Mouse (Mus musculus) adrenal gland, adult 8-10 months (tissue): ENCODE data around the gene Pon2. TPM values are rescaled to one million over a fixed set of nuclear protein-coding genes. Genes with fewer than 3 reads are reported as not detected.
A peak's percentile ranks its signal among the peaks of the same experiment; 100 is the strongest.
"Not testable (repeated sequence)": the region's sequence is repeated elsewhere in the genome, so short reads cannot be mapped to it uniquely, and the experiment has no call there.

Experiments
- DNase-seq: peaks from one replicate; pipeline ENCODE4 v3.0.0; 2022
- total RNA-seq, 4 experiments: library from RNA; stranded (reverse); gene quantifications; 2 replicates each; pipeline ENCODE4 v1.2.4; 2022

Gene Pon2
- total RNA-seq, 4 experiments from 2014 or later, result 37.0 to 50.9 (median 46.2) TPM

DNA sequence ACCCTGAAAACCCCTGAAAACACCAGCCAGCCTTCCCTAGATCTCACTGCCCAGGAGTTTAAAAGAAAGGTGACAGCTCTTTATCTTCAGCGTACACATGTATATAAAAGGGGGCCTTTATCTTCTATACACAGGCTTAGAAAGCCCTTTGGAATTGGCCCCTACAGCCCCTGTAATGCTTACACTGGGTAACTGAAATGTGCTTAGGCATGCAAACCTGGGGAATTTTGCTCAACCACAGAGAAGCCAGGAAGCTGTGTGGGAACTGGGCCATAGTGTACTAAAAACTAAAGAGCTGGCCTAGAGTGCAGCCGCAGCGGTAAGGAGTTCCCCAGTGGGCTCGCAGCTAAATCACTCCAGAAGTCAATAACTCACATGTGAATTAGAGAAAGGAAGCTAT is 6.8 kb downstream of the Pon2 start:
- DNase-seq, result no peak

DNA sequence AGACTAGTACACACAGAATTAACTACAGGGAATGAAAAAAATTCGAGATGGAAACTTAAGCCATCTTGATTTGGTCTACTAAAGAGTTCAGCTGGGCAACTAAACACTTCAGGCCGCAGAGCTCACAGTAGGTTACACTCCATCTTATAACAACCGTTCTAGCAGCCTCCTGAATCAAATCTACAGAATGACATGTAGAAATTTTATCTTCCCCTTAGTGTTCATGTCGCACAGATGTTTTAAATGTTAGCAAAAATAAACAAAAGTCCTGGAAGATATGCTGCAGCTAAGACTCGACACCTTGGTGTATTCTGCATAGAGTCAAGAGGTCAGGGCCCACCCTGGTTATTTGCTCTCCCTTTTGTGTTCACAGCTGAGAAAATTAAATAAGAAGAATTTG is 10.3 kb downstream of the Pon2 start:
- DNase-seq, result no peak

DNA sequence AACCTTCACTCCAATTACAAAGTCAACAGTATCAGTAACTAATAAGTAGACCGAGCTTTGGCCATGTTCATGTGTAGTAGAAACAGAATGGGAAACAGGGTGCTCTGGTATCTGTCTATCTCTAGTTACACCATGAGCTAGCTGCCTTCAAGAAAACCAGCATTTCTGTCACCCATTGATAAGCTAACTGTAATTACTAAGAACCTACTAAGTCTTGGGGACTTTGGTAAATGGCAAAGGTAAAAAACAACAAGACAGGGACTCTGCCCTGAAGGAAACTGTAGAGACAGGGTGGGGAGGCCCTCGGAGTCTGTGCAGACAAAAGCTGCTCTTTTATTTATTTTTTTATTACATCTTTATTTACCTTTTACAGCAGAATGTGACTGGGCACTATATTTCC is 10.9 kb downstream of the Pon2 start:
- DNase-seq, result no peak

DNA sequence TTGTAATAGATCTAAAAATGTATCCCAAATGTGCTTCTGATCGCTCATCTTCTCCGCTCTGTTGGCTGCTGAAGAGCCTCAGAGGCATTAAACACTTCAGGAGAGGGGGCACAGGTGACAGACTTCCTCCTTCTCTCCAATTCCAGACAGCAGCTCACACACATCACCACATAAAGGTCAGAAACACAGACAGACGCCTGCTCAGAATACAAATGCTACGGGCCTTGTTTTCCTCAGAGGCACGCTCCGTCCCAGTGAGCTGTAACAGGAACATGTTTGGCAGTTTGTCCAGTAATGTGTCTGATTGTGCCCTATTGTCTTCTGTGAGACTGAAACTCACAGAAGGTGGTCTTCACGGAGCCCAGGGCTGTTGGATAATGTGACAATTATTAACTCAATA is 15.8 kb downstream of the Pon2 start:
- no peak for DNase-seq

DNA sequence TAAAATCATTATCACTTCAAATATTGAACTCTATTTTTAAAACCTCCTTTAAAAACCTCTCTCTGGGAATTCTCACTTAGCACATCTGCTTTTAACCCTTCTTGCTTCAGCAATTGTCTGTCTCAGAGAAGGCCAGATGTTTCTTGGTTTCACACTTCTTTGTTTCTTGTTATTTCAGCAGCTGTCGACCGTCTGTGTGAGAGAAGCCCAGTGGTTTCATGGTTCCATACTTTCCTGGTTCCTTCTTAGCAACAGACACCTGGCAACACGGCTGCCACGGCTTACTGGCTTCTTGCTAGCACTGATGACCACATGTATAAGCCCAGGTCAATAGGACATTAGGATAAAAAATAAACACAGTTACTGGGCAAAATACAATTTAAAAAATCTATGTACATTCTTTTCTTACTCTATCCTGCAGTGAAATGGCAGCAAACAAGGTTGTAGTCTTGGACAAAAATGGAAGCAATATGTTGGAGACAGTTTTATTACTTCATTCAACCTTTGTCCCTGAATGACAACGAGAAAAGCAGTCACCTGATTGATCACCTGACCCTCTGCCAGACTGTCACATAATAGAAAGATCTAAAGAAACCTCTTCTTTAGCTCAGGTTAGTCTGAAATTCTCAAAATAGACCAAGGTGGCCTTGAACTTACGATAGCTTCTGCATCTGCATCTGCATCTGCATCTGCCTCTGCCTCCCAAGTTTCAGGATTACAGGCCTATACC is 17.5 kb downstream of the Pon2 start:
- no peak for DNase-seq

DNA sequence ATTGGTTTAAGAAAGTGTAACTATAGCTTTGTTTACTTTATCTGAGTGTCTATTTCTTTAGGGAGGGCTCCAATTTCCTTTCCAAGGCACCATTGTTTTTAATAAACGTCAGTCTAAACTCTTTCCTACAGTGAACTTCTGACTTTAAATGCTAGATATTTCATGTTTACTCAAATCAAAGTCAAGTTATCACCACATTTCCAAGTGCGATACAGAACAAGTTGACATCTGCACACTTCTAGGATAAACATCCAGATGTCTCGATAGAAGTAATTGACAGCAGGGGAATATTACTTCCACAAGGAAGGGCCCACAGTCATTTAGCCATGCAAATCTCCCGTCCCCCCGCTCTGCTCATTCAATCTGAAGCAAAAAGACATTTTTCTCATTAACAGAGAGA is 20.3 kb downstream of the Pon2 start:
- DNase-seq, result no peak

DNA sequence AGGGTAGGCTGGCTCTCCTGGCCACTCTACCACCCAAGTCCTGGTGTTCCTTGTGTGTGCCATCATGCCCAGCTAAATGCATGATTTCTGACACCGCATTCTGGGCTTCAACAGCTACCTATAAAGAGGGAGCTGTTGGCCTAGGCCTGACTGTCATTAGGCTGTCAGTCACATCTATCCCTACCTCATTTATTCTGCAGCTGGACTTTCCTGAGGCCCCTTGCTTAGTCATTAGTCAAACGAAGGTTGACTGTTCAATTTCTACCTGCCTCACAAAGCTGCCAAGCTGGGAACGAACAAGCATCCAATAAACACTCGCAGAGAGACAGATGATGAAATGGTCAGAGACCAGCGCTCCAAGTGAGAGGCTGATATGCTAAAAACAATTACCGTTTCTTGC is 28.6 kb downstream of the Pon2 start:
- no peak for DNase-seq

DNA sequence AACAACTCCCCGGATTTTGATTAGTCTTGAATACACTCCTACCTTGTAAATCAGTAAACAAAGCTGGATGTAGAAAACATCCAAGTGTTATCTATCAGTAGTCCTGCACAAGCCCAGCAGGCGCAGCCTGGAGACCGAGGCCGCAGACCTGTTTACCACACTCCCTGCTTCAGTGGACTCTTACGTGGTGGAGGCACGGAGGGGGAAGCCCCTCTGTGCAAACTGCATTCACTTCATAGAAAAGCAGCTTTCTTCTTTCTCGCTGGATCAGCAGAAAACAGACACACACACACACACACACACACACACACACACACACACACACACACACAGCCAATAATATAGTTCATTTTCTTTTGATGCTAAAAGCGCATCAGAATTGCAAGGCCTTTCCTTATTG is 33.5 kb downstream of the Pon2 start:
- no peak for DNase-seq

DNA sequence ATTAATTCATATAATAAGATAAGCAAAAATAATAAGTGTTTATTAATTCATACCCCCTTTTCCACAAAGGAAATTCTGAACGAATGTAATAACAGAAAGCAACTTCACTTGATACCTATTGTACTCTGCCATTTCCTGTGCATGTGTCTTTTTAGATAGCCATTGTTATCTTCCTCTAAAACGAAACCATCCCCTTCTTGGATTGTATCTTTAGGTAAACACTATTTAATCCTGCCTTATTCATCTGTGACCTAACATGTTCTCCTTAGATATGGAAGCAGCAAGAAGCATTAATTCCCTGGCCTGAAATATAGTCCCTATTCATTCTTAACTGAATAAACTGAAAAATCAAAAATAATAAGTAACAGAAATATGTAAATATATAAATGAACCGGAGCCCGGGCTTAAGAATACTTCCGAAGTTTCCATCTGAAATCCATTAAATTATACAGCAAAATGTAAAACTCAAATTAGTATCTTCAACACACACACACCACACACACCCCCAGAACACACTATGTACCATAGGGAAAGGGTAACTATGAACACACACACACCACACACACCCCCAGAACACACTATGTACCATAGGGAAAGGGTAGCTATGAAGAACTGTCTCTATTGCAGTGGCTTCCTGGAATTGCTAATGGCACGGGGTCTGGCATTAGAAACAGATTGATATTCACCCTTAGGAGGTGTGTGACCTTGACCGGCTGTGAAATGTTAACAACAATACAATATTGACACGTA is 34.8 kb downstream of the Pon2 start:
- no peak for DNase-seq

DNA sequence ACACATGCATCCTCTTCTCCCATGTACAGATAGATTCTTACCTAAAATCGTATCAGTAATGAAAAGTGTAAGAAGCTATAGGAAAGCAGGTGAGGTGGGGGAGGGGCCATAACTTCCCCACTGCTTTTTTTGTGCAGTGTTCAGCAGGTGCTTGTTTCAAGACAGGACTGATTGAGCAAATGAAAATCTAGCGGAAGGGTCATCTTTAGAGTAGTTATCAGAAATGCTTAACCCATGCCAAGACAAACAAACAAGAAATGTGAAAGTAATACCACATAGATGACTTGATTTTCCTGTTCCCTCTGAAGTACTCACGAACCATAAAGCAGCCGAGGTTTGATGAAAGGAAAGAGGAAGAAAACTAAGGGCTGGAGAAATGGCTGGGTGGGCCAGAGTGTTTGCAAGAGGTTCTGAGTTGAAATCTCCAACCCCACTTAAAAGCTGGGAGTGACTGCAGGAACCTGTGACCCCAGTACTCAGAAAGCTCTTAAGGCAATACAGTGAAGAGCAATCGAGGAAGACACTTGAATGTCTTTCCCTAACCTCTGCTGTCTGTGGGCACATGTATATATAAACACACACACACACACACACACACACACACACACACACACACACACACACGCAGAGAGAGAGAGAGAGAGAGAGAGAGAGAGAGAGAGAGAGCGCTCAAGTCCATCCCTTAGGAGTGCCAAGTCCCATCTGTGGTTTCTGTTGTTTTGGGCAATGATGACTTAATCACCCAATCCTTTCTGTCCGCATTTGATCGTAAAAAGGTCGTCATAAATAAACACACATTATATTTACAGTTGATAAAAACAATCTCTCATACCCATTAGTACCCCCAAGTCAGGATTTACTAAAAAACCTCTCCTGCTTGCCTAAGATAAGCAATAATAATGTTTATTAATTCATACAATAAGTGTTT is 35.7 kb downstream of the Pon2 start:
- no peak for DNase-seq

DNA sequence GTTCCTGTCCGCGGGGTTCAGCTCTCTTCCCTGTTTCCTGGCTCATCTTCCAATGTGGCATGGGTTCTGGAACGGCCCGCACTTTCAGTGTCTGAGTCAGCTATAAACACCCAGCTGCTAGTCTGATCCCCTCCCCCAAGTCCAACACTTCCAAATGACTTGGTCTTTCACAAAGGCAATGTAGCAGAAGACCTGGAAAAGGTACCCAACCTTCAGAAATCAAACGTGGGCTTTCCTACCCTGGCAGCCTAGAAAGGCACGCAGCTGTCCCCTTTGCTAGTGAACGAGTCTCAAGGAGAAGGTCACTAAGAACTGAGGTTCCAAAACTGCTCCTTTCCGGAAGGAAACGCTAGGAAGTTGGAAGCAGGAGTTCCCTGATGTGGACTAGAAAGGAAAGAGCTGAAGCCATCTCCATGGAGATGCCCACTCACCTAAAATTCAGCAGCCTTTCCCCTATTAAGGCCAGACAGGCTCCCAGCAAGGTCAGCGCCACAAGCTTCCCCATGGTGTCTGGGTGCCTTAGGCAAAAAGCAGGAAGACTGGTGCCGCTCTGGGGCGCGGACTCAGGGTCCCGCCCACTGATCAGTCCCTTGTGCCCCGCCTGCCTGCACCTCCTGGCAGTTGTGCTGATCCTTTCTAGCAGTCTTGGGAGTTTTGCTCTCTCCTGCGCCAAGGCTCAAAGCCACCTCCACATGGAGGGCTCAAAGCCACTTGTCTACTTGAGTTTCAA is 42.4 kb downstream of the Pon2 start, which contains the start of gene Pon3:
Gene Pon3, minus strand, starts transcription at position 565 of the 730 bp plus-strand sequence.
- peak; percentile 72 for DNase-seq

DNA sequence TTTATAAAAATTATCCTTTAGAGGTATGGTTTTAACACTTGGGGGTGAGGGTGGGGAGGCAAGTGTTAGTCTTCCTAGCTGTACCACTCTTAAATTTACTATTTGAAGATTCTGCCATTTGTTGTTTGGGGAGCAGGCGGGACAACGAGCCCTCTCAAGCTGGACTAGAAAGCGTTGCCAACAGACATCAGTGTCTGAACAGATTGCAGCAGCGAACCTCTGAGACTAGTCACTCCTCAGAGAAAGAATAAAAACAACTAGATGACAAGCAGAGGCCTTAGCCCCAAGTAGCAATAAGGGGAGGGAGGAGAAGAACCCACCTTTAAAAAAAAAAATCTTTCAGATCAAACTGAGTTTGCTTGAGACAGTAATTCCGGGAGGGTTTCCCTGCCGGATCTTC is 43.0 kb downstream of the Pon2 start:
- no peak for DNase-seq

DNA sequence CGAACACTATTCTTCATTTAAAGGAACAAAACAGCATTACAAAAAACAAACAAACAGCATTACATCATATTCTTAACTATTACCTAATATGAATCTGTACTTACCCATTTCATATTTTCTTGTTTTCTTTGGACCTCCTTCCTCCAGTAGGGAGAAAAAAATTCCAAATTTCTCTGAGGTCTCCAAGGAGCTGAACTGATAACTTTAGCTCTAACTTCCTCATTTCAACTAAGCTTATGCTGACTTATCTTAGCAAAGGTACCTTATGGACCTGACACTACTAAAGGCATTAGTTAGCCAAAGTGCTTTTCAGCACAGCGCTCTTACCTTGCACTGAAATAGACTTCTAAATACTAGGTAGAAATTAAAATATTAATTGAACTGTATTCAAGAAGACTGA is 43.4 kb downstream of the Pon2 start:
- DNase-seq, result no peak

DNA sequence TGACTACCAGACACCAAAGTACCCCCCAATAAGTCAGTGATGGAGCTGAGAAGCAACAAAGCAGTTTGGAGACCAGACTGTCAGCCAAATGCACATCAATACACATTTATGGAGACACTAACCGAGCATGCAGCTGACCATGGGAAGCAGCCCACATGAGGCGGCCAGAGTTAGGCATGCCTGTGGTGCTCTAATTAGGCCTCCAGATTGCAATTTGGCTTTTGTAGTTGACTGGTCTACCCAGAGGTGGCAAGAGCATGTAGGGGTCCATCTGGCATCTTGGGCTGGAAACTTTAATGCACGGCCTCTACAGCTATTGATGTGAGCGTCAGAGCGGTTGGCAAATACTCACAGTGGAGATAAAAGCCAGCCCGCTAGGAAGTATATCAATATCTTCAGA is 52.3 kb downstream of the Pon2 start:
- no peak for DNase-seq

DNA sequence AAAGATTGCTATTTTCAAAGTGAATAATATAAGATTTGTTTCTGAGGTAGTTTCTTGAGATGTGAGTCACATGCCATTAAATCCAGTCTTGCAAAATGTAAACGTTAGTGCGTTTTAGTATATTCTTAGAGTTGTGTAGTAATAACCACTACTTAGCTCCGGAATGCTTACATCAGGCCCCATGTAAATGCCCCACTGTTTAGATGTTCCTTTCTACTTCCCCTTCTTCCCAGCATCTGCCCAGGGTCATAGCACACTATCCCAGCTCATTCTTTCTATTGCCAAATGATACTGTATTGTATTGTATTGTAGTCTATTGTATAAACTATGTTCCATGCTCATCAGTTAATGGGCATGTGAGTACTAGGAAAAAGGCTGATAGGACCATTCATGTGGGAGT is 59.5 kb downstream of the Pon2 start:
- no peak for DNase-seq

DNA sequence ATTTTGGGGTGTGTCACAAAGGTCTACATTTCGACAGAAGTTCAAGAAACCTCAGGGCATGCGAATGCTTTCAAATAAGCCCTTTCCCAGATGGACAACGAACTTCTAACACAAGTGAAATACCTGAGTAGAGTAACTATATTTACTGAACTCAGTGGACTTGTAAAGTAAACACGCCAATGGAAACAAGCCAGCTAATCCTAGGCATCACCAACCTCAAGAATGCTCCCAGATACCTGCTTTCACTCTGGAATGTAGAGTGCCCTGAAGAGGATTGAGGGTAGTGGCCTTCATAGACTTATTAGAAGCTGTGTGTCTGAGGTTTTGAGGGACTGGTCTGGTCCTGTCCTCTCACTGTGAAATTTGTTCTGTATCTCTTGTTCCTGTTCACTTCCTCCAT is 60.7 kb downstream of the Pon2 start:
- no peak for DNase-seq

DNA sequence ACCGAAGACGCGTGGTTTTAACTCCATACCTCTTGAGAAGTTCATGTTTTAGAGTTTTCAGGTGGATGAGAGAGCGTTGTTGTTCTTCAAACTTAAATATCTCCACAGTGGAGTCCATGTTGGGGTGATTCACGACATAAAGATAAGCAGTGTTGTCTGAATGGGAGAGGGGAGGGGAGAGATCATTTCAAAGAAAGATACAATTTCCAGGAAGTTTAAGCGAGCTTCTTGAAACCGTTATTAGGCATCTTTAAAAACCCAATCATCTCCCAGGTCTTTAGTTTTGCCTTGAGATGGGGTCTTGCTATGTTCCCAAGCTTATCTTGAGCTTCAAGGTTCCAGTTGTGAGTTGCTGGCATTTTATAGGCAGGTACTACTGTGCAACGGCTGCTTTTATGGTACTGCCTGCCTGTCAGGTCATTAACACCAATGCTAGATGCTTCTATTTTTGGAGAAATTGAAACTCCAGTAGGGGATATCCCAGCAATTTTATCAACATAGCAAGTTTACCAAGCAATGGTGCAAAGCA is 61.3 kb downstream of the Pon2 start:
- DNase-seq, result no peak

DNA sequence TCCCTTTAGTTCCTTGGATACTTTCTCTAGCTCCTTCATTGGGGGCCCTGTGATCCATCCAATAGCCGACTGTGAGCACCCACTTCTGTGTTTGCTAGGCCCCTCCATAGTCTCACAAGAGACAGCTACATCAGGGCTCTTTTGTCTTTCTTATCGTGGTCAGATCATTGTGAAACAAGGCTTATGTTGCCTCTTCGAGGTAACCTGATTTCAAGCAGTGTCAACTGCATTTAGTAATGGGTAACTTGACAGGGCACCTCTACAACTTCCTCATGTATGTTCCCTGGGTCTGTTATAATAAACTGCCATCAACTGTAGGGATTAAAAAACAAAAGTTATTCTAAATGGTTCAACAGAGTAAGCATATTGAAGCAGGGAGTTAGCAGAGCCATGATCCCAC is 63.7 kb downstream of the Pon2 start:
- DNase-seq, result no peak

DNA sequence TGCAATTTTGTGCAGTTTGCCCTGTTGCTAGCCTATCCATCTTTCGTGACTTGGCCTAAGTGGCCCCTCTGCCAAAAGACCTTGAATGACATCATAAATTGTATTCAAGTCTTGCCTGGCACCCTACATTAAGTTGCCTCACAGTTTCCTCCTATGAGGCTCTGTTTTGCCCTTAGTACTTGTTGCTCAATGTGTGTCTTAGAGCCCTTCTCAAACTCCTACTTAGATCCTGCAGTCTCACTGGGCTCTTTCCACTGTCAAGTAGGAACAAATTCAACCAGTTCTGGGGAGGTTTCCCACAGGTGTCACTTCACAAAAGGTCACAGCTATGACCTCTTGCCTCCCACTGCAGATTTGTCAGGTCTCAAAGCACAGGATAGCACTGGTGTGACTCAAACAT is 64.4 kb downstream of the Pon2 start:
- DNase-seq, result peak; percentile 68

DNA sequence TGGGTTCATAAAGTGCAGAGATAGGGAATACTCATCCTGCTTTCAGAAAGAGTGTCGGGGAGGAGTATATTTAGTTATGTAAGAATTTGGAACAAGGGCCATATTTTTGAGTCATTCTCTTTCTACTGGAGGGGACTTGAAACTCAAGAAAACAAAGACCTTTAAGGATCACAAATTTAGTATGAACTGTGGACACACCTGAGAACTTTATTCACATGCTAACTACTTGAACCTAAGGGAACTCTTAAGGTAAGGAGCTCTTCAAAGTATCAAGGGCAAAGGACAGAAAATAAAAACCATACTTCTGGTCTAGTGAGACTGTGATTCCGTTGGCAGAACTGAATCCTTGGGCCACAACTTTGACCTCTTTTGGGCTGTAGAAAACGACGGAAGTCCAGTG is 66.2 kb downstream of the Pon2 start:
- no peak for DNase-seq

DNA sequence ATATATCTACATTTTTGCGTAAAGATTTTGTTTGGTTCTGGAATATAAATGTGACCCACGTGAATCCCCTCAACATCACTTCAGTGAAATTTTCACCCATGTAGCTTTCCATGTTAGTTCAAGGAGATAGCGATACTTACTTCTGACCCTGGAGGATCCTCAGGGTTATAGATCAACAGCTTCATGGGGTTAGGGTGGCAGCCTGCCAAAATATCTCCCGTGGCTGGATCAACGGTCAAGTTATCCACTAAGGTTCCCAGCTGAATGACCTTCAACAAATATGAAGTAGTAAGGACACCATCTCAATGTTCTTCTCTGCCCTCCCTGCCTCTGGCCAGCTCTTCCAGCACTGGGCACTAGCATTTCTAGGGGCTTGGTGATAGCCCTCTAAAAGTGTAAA is 68.0 kb downstream of the Pon2 start:
- no peak for DNase-seq

DNA sequence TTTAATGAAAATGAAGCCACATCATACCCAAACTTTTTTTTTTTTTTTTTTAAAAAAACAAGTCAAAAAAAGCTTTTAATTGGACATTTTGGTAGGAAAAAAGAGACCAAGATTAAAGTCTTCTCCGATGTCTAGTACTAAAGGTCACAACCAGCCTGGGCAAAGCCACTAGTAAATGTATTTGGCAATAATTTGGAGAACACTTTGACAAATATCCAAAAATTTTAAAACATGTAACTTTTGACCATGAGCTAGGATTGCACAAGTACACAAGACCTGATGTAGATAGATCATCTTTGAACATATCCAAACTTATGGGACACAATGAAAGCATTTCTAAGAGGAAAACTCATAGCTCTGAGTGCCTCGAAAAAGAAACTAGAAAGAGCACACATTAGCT is 74.7 kb downstream of the Pon2 start:
- DNase-seq, result not testable (repeated sequence)
